Mouse (Mus musculus): ENCODE data around the gene Ccnb1. TPM values are rescaled to one million over a fixed set of nuclear protein-coding genes. Genes with fewer than 3 reads are reported as not detected.

Gene Ccnb1
- polyA plus RNA-seq (2015; fragmentation: Nextera tagmentation; extraction: Ambion mirVana) = 221 and 222 TPM in 2 replicates

- H3K4me1 ChIP-seq (replicated peaks) = peaks cover 42% of the 10 kb centered on the region
- H3K4me3 ChIP-seq (replicated peaks) = peak within 1 kb of the TSS; percentile 80
- peak; percentile 98 for ATAC-seq (ENCODE audit: insufficient read depth)
- peak within 1 kb of the TSS; percentile 80 for H3K4me2 ChIP-seq
- H3K27me3 ChIP-seq = no peaks in the 10 kb centered on the region
- peaks cover 40% of the 10 kb centered on the region for H3K36me3 ChIP-seq (replicated peaks)
- under 1% methylated on average over 35 of the region's 35 CpGs for WGBS (ENCODE audit: insufficient replicate concordance)
- H3K9me3 ChIP-seq (replicated peaks) = no peaks in the 10 kb centered on the region
- H3K27ac ChIP-seq (replicated peaks) = peak within 1 kb of the TSS; percentile 90
- peak within 1 kb of the TSS; percentile 86 for H3K9ac ChIP-seq
These were observed at the start of gene Ccnb1 for GRCm38 (mm10) chr13:100786414-100786867. Ccnb1 (minus strand) TSS chr13:100786570.

DNA sequence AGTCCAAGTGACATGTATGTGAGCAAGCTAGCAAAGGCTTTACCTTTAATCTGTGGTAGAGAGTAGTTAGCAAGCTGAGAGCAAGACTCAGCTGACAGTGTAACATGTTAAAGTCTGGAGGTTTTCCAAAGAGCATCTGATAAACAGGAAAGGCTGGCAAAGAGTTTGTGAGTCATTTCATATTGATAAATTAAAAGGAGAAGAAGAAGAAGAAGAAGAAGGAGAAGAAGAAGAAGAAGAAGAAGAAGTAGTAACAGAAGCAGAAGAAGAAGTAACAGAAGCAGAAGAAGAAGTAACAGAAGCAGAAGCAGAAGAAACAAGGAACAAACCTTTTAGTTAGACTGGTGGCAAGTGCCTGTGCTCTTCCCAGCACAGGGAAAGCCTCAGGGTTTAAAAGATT lies 48.4 kb upstream of the Ccnb1 start:
- Histone ChIP-seq H3K4me2 (no peak overlapping the region), H3K36me3 (replicated peaks) (no peaks in the 10 kb centered on the region), H3K9ac (no peak overlapping the region), H3K4me3 (replicated peaks) (no peak overlapping the region), H3K9me3 (replicated peaks) (no peaks in the 10 kb centered on the region), H3K27ac (replicated peaks) (0 out of 2 replicates have a peak overlapping the region, but pooled peaks have one; percentile 19), H3K27me3 (no peaks in the 10 kb centered on the region), H3K4me1 (replicated peaks) (peaks cover 22% of the 10 kb centered on the region)
- ATAC-seq (ENCODE audit: insufficient read depth) = no peak

DNA sequence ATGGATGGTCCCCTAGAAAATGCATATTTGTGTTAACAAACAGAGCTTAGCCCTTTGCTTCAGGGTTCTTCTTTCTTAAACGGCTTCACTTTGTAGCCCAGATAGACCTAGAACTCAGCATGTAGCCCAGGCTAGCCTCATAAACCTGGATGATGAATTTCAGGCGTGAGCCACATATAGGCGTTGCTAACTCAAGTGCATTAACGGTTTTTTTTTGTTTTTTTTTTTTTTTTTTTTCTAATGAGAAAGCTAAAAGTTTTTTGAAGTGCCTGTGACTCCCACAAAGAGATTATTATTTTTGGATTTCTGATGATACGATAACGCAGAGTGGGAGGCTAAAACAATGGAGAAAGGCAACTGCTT lies 47.3 kb upstream of the Ccnb1 start:
- peaks cover 25% of the 10 kb centered on the region for H3K4me1 ChIP-seq (replicated peaks)
- H3K27ac ChIP-seq (replicated peaks) = 0 out of 2 replicates have a peak overlapping the region, but pooled peaks have one; percentile 93
- H3K36me3 ChIP-seq (replicated peaks) = 0 out of 2 replicates have a peak, but pooled peaks cover 3% of the 10 kb centered on the region
- no peaks in the 10 kb centered on the region for H3K27me3 ChIP-seq
- peak overlapping the region; percentile 90 for H3K4me3 ChIP-seq (replicated peaks)
- peak overlapping the region; percentile 66 for H3K4me2 ChIP-seq
- 47% methylated on average over 6 of the region's 6 CpGs for WGBS (ENCODE audit: insufficient replicate concordance)
- no peak for ATAC-seq (ENCODE audit: insufficient read depth)
- no peaks in the 10 kb centered on the region for H3K9me3 ChIP-seq (replicated peaks)
- peak overlapping the region; percentile 98; the same call in 1 of the 2 replicates for H3K9ac ChIP-seq

DNA sequence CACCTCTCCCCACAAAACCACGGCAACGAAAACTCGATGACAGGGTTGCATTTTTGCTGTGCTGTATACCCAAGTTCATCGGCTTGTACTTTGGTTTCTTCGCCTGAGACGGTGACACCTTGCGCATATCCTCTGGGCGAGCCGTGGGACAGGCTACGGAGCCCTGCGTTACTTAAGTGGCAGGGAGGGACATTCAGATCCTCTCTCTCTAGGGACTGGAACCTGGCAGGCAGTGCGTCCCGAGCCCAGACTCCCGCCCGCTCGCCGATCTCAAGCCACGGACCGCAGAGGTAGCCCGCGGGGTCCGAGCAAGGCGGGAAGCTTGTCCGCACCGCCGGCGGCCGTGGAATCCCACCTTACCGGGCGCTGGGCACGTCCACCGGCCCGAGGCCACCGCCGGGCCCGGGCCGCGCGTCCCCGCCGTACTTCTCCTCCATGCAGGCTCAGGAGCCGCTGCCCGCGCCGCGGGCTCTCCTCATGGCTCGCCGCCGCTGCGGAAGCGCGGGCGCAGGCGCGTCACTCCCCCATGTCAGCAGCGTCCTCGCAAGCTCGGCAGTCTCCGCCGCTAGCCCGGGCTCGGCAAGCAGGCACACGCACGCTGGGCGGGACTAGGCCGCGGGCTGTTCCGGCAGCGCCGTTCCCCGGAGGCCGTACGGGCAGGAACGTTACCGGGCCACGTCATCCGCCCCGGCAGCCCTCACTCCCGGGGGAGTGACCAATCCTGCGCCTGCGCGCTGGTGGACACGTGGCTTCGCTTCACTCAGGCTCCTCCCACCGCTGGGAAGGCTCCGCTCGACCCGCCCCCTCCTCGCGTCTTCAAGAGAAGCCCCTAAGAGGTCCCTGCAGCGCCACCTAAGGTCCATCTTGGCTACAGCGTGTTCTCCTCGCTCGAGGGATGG lies 46.6 kb upstream of the Ccnb1 start, which contains the start of gene Slc30a5:
Slc30a5 (minus strand) TSS at position 687 of the 899 bp plus-strand sequence.
- Histone ChIP-seq H3K27ac (replicated peaks) (peak within 1 kb of the TSS; percentile 93), H3K36me3 (replicated peaks) (peaks cover 9% of the 10 kb centered on the region; the same call in 1 of the 2 replicates), H3K4me1 (replicated peaks) (peaks cover 25% of the 10 kb centered on the region), H3K4me3 (replicated peaks) (peak within 1 kb of the TSS; percentile 90), H3K9me3 (replicated peaks) (no peaks in the 10 kb centered on the region), H3K27me3 (no peaks in the 10 kb centered on the region), H3K9ac (peak within 1 kb of the TSS; percentile 98), H3K4me2 (peak within 1 kb of the TSS; percentile 66)
- under 1% methylated on average over 93 of the region's 94 CpGs for WGBS (ENCODE audit: insufficient replicate concordance)
- peak; percentile 99 for ATAC-seq (ENCODE audit: insufficient read depth)

GRCm38 (mm10) chr13:100832188-100832587 lies 45.8 kb upstream of the Ccnb1 start:
- Histone ChIP-seq H3K4me3 (replicated peaks) (peak overlapping the region; percentile 90), H3K36me3 (replicated peaks) (peaks cover 16% of the 10 kb centered on the region), H3K4me2 (peak overlapping the region; percentile 66), H3K27ac (replicated peaks) (peak overlapping the region; percentile 93), H3K4me1 (replicated peaks) (peaks cover 25% of the 10 kb centered on the region), H3K9ac (peak overlapping the region; percentile 98), H3K9me3 (replicated peaks) (no peaks in the 10 kb centered on the region), H3K27me3 (no peaks in the 10 kb centered on the region)
- ATAC-seq (ENCODE audit: insufficient read depth) = no peak
- WGBS (ENCODE audit: insufficient replicate concordance) = 0% methylated on average over 8 of the region's 8 CpGs

- H3K9ac ChIP-seq = peak overlapping the region; percentile 47
- H3K4me1 ChIP-seq (replicated peaks) = peaks cover 25% of the 10 kb centered on the region
- H3K4me2 ChIP-seq = peak overlapping the region; percentile 66
- 67% methylated on average over 6 of the region's 6 CpGs for WGBS (ENCODE audit: insufficient replicate concordance)
- H3K4me3 ChIP-seq (replicated peaks) = peak overlapping the region; percentile 90
- peak overlapping the region; percentile 48; the same call in 1 of the 2 replicates for H3K27ac ChIP-seq (replicated peaks)
- no peaks in the 10 kb centered on the region for H3K9me3 ChIP-seq (replicated peaks)
- no peaks in the 10 kb centered on the region for H3K27me3 ChIP-seq
- no peak for ATAC-seq (ENCODE audit: insufficient read depth)
- H3K36me3 ChIP-seq (replicated peaks) = peaks cover 24% of the 10 kb centered on the region
These were observed 44.8 kb upstream of the Ccnb1 start for GRCm38 (mm10) chr13:100831123-100831522.

DNA sequence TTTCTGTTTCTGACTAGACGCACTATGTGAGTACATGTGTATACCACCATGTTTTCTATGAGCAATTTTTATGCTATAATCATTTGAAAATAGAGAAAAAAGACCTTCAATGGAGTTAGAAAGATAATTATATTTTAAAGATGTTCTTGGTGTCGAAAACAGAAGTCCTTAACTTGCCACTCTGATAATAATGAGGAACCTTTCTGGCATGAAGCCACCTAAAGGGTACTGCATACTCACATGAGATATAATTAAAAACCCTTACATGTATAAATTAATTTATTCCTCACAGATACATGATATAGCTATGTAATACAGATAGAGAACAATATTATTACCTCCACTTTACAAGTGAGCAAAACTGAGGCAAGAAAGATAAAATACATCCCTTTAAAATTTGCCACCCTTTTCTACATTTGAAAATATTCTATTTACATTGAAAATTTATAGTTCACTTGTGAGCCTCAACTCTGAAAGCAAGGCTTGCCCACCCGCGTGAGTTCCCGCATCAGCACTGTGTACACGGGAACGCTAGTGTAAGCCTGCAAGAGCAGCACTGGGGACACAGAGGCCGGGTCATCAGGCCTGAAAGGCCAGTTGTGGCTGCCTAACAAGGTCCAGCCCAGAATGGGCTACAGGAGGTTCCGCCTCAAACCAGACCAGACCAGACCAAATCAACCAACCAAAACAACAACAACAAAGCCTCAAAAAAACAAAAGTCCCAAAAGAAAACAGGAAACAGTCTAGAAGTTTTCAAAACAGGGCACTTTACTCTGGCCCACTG lies 39.4 kb upstream of the Ccnb1 start:
- Histone ChIP-seq H3K9ac (no peak overlapping the region), H3K4me3 (replicated peaks) (no peak overlapping the region), H3K4me1 (replicated peaks) (peaks cover 8% of the 10 kb centered on the region), H3K27me3 (no peaks in the 10 kb centered on the region), H3K9me3 (replicated peaks) (no peaks in the 10 kb centered on the region), H3K4me2 (no peak overlapping the region), H3K36me3 (replicated peaks) (peaks cover 74% of the 10 kb centered on the region), H3K27ac (replicated peaks) (no peak overlapping the region)
- 87% methylated on average over 9 of the region's 9 CpGs for WGBS (ENCODE audit: insufficient replicate concordance)
- no peak for ATAC-seq (ENCODE audit: insufficient read depth)

GRCm38 (mm10) chr13:100824916-100825315 lies 38.5 kb upstream of the Ccnb1 start:
- ATAC-seq (ENCODE audit: insufficient read depth) = no peak
- H3K27ac ChIP-seq (replicated peaks) = no peak overlapping the region
- no peak overlapping the region for H3K9ac ChIP-seq
- peaks cover 3% of the 10 kb centered on the region for H3K4me1 ChIP-seq (replicated peaks)
- H3K36me3 ChIP-seq (replicated peaks) = peaks cover 83% of the 10 kb centered on the region
- no peak overlapping the region for H3K4me3 ChIP-seq (replicated peaks)
- WGBS (ENCODE audit: insufficient replicate concordance) = 92% methylated on average over 3 of the region's 3 CpGs
- no peaks in the 10 kb centered on the region for H3K9me3 ChIP-seq (replicated peaks)
- H3K27me3 ChIP-seq = no peaks in the 10 kb centered on the region
- no peak overlapping the region for H3K4me2 ChIP-seq

DNA sequence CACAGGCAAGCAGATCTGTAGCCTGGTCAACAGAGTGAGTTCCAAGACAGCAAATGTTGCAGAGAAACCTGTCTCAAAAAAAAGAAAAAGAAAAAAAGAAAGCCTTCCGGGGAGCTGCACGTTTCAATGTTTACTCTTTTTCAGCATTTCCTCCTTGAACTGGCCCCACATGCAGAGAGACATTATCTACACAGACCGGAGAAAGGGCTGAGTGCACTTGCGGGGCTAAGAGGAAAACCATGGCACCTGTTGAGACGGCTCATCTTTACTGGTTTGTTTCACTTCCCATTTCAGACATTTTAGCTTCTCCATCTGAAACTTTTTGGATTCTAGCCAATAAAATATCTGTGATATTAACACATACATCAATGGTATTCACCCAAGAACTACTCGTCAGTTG lies 37.9 kb upstream of the Ccnb1 start:
- no peak overlapping the region for H3K27ac ChIP-seq (replicated peaks)
- no peaks in the 10 kb centered on the region for H3K9me3 ChIP-seq (replicated peaks)
- peaks cover 88% of the 10 kb centered on the region for H3K36me3 ChIP-seq (replicated peaks)
- no peaks in the 10 kb centered on the region; the same call in 1 of the 2 replicates for H3K4me1 ChIP-seq (replicated peaks)
- no peak overlapping the region for H3K9ac ChIP-seq
- no peak overlapping the region for H3K4me3 ChIP-seq (replicated peaks)
- WGBS (ENCODE audit: insufficient replicate concordance) = 53% methylated on average over 6 of the region's 6 CpGs
- H3K4me2 ChIP-seq = no peak overlapping the region
- no peaks in the 10 kb centered on the region for H3K27me3 ChIP-seq
- no peak for ATAC-seq (ENCODE audit: insufficient read depth)

DNA sequence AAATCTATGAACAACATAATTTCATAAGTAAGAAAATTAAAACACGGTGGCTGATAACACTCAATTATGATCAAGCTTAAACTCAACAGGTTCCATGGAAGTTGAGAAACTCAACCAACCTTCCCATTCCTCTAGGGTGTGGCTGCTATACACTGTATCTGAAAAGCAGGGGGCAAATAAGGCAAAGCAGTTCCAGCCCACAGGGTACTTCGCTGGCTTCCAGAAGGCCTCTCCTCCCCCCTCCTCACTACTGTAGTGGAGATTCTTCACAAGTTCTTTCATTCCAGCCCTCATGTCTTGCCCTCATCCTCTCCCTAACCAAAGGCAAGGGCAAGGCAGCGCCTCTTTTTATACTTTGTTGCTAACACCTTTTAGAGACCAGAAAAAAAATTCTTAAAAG lies 37.5 kb upstream of the Ccnb1 start:
- H3K9ac ChIP-seq = no peak overlapping the region
- no peaks in the 10 kb centered on the region for H3K4me1 ChIP-seq (replicated peaks)
- no peaks in the 10 kb centered on the region for H3K27me3 ChIP-seq
- H3K36me3 ChIP-seq (replicated peaks) = peaks cover 89% of the 10 kb centered on the region
- 86% methylated on average over 3 of the region's 3 CpGs for WGBS (ENCODE audit: insufficient replicate concordance)
- H3K4me2 ChIP-seq = no peak overlapping the region
- H3K9me3 ChIP-seq (replicated peaks) = no peaks in the 10 kb centered on the region
- no peak overlapping the region for H3K4me3 ChIP-seq (replicated peaks)
- ATAC-seq (ENCODE audit: insufficient read depth) = no peak
- H3K27ac ChIP-seq (replicated peaks) = no peak overlapping the region

GRCm38 (mm10) chr13:100814451-100814850 lies 28.1 kb upstream of the Ccnb1 start:
- Histone ChIP-seq H3K36me3 (replicated peaks) (peaks cover 76% of the 10 kb centered on the region), H3K4me1 (replicated peaks) (no peaks in the 10 kb centered on the region), H3K9ac (no peak overlapping the region), H3K27ac (replicated peaks) (no peak overlapping the region), H3K9me3 (replicated peaks) (no peaks in the 10 kb centered on the region), H3K27me3 (no peaks in the 10 kb centered on the region), H3K4me2 (no peak overlapping the region), H3K4me3 (replicated peaks) (no peak overlapping the region)
- WGBS (ENCODE audit: insufficient replicate concordance) = 72% methylated on average over 6 of the region's 6 CpGs
- ATAC-seq (ENCODE audit: insufficient read depth) = no peak
